Mouse (Mus musculus) megakaryocyte, embryonic 14.5 days (primary cell): ENCODE measurements at regions not wholly inside any gene's neighbourhood (a gene's known extent, or its start where the extent isn't known, plus 50 kb on each side); places are given as distances from the start of the nearest gene placed in this dataset.

Experiments
- H3K27me3 ChIP-seq: replicated peaks from 2 replicates; pipeline ENCODE3; 2012; ENCODE audit warnings: inconsistent platforms
- H3K36me3 ChIP-seq: replicated peaks from 2 replicates; pipeline ENCODE3; 2012; ENCODE audit warnings: low read length, inconsistent platforms, mixed read lengths
- H3K4me1 ChIP-seq: 2 replicates; pipeline ENCODE4 v1.6.1; 2012; ENCODE audit warnings: inconsistent platforms
- H3K4me3 ChIP-seq: replicated peaks from 2 replicates; pipeline ENCODE3; 2012; ENCODE audit warnings: moderate library complexity, mild to moderate bottlenecking, inconsistent platforms
- H3K9me3 ChIP-seq: 2 replicates; pipeline ENCODE4 v1.6.1; 2012; ENCODE audit warnings: inconsistent platforms
- FLI1 ChIP-seq: IDR thresholded peaks from 2 replicates; pipeline ENCODE4 v1.6.1; 2012; ENCODE audit warnings: low read length, inconsistent platforms, mixed read lengths
- GATA1 ChIP-seq: IDR thresholded peaks from 3 replicates; pipeline ENCODE4 v1.6.1; 2012; ENCODE audit warnings: mixed read lengths, low read length, inconsistent platforms, borderline replicate concordance

GRCm38 (mm10) chr13:107308958-107309639 lies 287.2 kb upstream of the Kif2a start:
- Histone ChIP-seq H3K4me3 (no peak overlapping the region), H3K9me3 (no peaks in the 10 kb centered on the region), H3K27me3 (peaks cover 2% of the 10 kb centered on the region), H3K36me3 (no peaks in the 10 kb centered on the region), H3K4me1 (no peaks in the 10 kb centered on the region)
- TF ChIP-seq FLI1 (no peak), GATA1 (no peak)

- Histone ChIP-seq H3K9me3 (no peaks in the 10 kb centered on the region), H3K4me1 (no peaks in the 10 kb centered on the region), H3K27me3 (peaks cover 2% of the 10 kb centered on the region), H3K36me3 (no peaks in the 10 kb centered on the region), H3K4me3 (no peak overlapping the region)
- TF ChIP-seq FLI1: no peak
- no peak for TF ChIP-seq GATA1
These were observed 286.5 kb upstream of the Kif2a start for GRCm38 (mm10) chr13:107308404-107308803.

GRCm38 (mm10) chr13:107306958-107307357 lies 285.0 kb upstream of the Kif2a start:
- TF ChIP-seq GATA1: no peak
- no peak for TF ChIP-seq FLI1

GRCm38 (mm10) chr13:107306232-107306631 lies 284.3 kb upstream of the Kif2a start:
- no peak overlapping the region for H3K4me3 ChIP-seq
- peaks cover 2% of the 10 kb centered on the region for H3K27me3 ChIP-seq
- H3K9me3 ChIP-seq: no peaks in the 10 kb centered on the region
- TF ChIP-seq GATA1 (no peak), FLI1 (no peak)
- no peaks in the 10 kb centered on the region for H3K4me1 ChIP-seq
- no peaks in the 10 kb centered on the region for H3K36me3 ChIP-seq

More at GRCm38 (mm10) chr13:107306958-107307357, 285.0 kb upstream of the Kif2a start:
- no peaks in the 10 kb centered on the region for H3K4me1 ChIP-seq
- no peak overlapping the region for H3K4me3 ChIP-seq
- H3K36me3 ChIP-seq: no peaks in the 10 kb centered on the region
- peaks cover 2% of the 10 kb centered on the region for H3K27me3 ChIP-seq
- H3K9me3 ChIP-seq: no peaks in the 10 kb centered on the region

GRCm38 (mm10) chr13:107305738-107306137 lies 283.8 kb upstream of the Kif2a start:
- Histone ChIP-seq H3K4me3 (no peak overlapping the region), H3K27me3 (peaks cover 2% of the 10 kb centered on the region), H3K4me1 (no peaks in the 10 kb centered on the region), H3K9me3 (no peaks in the 10 kb centered on the region), H3K36me3 (no peaks in the 10 kb centered on the region)
- TF ChIP-seq FLI1 (no peak), GATA1 (no peak)

- H3K4me3 ChIP-seq: no peak overlapping the region
- TF ChIP-seq GATA1 (no peak), FLI1 (no peak)
- H3K27me3 ChIP-seq: no peaks in the 10 kb centered on the region
- no peaks in the 10 kb centered on the region for H3K4me1 ChIP-seq
- no peaks in the 10 kb centered on the region for H3K9me3 ChIP-seq
- H3K36me3 ChIP-seq: no peaks in the 10 kb centered on the region
These were observed 282.0 kb upstream of the Kif2a start for GRCm38 (mm10) chr13:107303878-107304277.

- TF ChIP-seq FLI1: no peak
- no peak for TF ChIP-seq GATA1
- no peaks in the 10 kb centered on the region for H3K9me3 ChIP-seq
- no peak overlapping the region for H3K4me3 ChIP-seq
- H3K36me3 ChIP-seq: no peaks in the 10 kb centered on the region
- no peaks in the 10 kb centered on the region for H3K4me1 ChIP-seq
- H3K27me3 ChIP-seq: no peaks in the 10 kb centered on the region
These were observed 281.4 kb upstream of the Kif2a start for GRCm38 (mm10) chr13:107303322-107303721.

- Histone ChIP-seq H3K4me1 (no peaks in the 10 kb centered on the region), H3K27me3 (no peaks in the 10 kb centered on the region), H3K9me3 (no peaks in the 10 kb centered on the region), H3K4me3 (no peak overlapping the region), H3K36me3 (no peaks in the 10 kb centered on the region)
- no peak for TF ChIP-seq FLI1
- TF ChIP-seq GATA1: no peak
These were observed 278.9 kb upstream of the Kif2a start for GRCm38 (mm10) chr13:107300792-107301191.

- Histone ChIP-seq H3K9me3 (peaks cover 7% of the 10 kb centered on the region), H3K4me1 (no peaks in the 10 kb centered on the region), H3K4me3 (no peak overlapping the region), H3K27me3 (peaks cover 4% of the 10 kb centered on the region), H3K36me3 (no peaks in the 10 kb centered on the region)
- TF ChIP-seq GATA1 (no peak), FLI1 (no peak)
These were observed 242.7 kb upstream of the Kif2a start for GRCm38 (mm10) chr13:107264581-107264980.

GRCm38 (mm10) chr13:107261479-107262050 lies 239.6 kb upstream of the Kif2a start:
- Histone ChIP-seq H3K9me3 (peaks cover 7% of the 10 kb centered on the region), H3K4me3 (no peak overlapping the region), H3K36me3 (no peaks in the 10 kb centered on the region), H3K27me3 (peaks cover 4% of the 10 kb centered on the region), H3K4me1 (no peaks in the 10 kb centered on the region)
- TF ChIP-seq FLI1: no peak
- no peak for TF ChIP-seq GATA1
